8 mouse cellular contexts compared by ENCODE assay signal in genomic region chr6:57535386-57535936, GRCm38 (mm10). TPM values are rescaled to one million over a fixed set of nuclear protein-coding genes. Genes with fewer than 3 reads are reported as not detected.
A peak's percentile ranks its signal among the peaks of the same experiment; 100 is the strongest.
DNase-seq lines count a peak whose midpoint lies in the region; ATAC-seq lines count a peak whose summit lies in the region.

Ppm1k (minus strand) TSS chr6:57535468.

- DNase-seq in adipocyte (ENCODE audit: low spot score), result peak; percentile 100
- DNase-seq in embryo, embryonic 10 days (ENCODE audit: low spot score), result peak; percentile 99
- DNase-seq in gastrocnemius, postnatal 10 days, result peak; percentile 98
- peak; percentile 99 for DNase-seq in induced T-regulatory cell, adult 2 months (ENCODE audit: low read depth)
- DNase-seq in left cerebral cortex, adult 9 months (ENCODE audit: low spot score in 2 of 2), result peak; percentile 99
- DNase-seq in right cerebral cortex, postnatal 14 days, result peak; percentile 96
- DNase-seq in urinary bladder, postnatal 36 days (ENCODE audit: low spot score in 2 of 2), result peak; percentile 99

- peak; percentile 88 for ATAC-seq in megakaryocyte progenitor cell, adult 5-6 weeks (replicated peaks; ENCODE audit: poor library complexity)

RNA-seq across cellular contexts. Expression of gene Ppm1k, which starts in this region (rescaled TPM):
- 10 to 100 TPM in 1 of 2 experiments, 1 to 10 TPM in 1; 7.9 to 11.1 TPM for total RNA-seq in gastrocnemius, postnatal 10 days (2021)
- total RNA-seq in megakaryocyte progenitor cell, adult 5-6 weeks (2015), result 5.3 TPM in 2 replicates
- total RNA-seq in megakaryocyte progenitor cell, adult 5-6 weeks (2017), result 8.0 and 18.4 TPM in 2 replicates

Comparison
In these comparisons a context has a peak if more than half of its experiments do, and no peak if none do; other contexts are left out.
1. Peak in every context shown above with its lines: DNase-seq and ATAC-seq.